Mouse (Mus musculus) gastrocnemius, adult 18-20 months (tissue): ENCODE data around the gene Sqstm1. TPM values are rescaled to one million over a fixed set of nuclear protein-coding genes. Genes with fewer than 3 reads are reported as not detected.

Experiments used
- DNase-seq: peaks from one replicate; pipeline ENCODE4 v3.0.0; 2021; ENCODE audit warnings: low spot score
- total RNA-seq, 2 experiments: library from RNA; stranded (reverse); gene quantifications; 2 replicates each; pipeline ENCODE4 v1.2.3; 2021

Sqstm1 gene
- total RNA-seq, 2 experiments from 2014 or later: 521 to 604 TPM

DNA sequence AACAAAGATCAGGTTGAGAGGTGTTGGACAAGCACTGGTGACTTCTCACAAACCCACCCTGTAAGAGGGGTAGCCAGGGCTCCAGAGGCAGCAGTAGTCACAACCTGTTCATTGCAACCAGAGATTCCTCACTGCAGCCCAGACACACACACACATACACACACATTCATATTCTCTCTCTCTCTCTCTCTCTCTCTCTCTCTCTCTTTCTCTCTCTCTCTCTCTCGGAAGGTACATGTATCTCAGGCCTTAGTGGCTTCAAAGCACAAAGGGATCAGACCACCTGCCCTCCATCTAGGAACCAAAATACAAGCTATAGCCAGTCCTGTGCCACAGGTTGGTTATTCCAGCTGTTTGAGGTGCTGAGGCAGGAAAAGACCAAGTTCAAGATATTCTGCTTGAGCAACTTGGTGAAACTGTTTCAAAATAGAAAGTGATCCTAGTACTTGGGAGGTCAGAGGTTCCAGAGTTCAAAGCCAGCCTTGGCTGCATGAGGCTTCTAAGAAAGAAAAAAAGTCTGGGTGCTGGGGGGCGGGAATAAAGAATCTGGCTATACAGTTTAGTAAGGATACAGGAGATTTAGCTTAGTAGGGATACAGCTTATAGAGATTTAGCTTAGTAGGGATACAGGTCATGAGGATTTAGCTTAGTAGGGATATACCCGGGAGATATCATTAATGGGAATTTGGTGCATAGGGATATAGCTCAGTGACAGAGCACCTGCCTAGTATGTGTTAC is 864 bp upstream of the Sqstm1 start:
- DNase-seq: no peak

DNA sequence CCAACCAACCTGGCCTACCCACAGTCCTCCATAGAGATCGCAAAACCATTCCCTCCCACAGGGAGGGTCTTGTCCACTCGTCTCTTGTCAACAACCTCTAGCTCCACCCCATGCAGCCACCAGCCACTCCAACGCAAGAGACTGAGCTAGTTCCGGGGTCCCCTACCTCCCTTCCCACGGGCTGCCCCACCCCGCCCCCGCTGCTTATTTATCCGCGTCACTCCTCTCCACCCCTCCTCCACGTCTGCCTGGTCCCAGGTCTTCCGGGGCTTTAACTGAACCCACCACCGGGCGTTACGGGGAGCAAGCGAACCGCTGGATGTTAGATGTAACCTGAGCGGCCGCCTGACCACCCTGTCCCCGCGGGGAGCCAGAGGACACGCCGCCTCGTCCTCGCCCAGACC is 524 bp downstream of the Sqstm1 start:
- peak; percentile 88 for DNase-seq

DNA sequence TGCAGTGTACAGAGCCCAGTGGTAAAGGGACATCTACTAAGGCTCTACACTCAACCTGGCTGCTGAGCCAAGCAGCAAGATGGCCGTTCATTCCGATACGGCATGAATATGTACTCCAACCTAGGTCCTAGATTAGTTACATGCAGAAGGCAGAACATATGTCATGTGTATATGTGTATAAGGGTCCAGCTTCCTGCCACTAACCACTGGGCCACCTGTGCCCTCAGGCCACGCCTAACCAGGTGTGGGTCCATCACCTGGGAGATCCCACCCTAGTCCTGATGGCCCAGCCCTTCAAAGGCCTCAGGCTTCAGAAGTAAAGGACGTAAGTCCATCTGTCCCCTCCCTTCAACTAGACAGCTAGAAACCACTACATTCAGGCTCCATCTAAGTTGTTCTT is 2.6 kb downstream of the Sqstm1 start:
- DNase-seq: no peak

DNA sequence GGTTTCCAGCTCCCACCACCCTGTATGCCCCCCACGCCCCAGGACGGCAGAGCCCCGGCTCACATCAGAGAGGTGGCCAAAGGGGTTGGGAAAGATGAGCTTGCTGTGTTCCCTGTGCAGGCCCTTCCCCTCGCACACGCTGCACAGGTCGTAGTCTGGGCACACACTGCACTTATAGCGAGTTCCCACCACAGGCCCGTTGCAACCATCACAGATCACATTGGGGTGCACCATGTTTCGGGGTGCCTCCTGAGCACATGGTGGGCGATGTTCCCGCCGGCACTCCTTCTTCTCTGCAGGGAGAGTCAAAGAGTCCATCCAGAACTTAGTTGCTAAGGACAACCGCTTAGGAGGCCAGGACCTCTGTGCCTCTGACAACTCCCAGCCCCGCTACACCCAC is 3.3 kb downstream of the Sqstm1 start:
- no peak for DNase-seq

DNA sequence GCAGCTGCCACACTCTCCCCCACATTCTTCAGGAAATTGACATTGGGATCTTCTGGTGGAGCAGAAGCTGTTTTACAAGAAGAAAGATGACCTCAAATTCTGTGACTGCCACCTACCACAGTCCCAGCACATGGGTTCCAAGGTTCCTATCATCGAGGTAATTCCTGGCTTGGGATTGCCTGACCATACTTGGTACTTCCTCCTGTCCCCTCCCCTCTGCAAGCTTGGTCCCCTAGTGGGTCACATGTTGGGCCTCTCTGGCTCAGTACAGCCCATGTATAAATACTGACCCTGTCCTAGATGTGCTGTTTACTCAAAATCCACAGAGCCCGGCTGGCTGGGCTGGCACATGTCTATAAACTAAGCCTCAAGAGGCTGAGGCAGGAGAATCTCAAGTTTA is 4.6 kb downstream of the Sqstm1 start:
- no peak for DNase-seq

DNA sequence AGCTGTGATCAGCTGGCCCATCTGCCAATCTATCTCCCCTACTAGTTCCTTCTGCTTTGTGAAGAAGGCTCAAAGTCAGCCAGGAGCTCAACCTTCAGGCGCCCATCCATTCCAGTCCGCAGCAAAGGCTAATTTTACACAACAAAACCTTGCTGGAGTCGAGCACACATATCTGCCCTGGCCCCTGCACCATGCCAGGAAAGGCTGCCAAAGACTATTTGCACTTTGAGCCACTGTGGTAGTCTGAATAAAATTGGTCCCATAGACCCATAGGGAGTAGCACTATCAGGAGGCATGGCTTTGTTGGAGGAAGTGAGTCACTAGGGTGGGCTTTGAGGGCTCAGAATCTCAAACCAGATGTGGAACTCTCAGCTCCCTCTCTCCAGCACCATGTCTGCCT is 5.2 kb downstream of the Sqstm1 start:
- peak; percentile 50 for DNase-seq

DNA sequence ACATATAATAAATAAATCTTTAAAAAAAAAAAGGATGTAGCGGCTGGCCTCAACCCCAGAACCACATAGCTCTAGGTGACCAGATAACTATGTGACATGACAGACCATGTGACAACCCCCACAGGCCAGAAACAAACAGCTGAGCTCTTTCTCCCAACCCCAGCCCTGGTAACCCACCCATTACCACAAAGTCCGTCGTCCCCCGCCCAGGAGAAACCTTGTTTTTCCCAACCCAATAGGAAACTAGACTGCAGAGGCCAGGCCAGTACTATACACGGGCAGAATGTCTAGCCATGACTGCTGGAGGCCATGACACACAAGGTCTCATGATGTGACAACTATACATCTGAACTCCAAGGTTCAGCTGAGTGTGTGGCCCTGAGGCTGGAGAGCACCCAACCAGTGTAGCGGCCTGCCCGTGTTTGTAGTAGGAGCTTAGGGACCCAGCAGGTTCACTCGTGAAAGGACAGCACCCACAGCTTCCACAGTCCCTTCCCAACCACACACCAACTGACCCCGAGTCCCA is 7.3 kb downstream of the Sqstm1 start:
- DNase-seq: no peak

DNA sequence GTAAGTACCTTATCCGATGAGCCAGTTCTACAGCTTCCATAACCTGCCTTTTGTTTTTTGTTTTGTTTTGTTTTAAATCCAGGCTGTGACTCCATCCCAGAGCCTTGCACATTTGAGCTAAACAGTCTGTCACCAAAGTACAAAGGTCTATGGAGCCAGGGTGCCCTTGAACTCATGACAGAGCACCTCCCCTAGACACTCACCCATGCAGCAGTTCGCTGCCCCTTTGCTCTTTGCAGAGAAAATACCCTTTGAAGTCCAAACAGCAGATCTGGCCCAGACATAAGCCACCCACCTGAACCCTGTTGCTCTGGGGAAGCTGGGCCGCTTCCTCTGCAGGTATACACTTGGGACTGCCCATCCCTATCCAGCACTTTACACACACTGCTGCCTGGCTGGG is 9.0 kb downstream of the Sqstm1 start:
- DNase-seq: no peak

DNA sequence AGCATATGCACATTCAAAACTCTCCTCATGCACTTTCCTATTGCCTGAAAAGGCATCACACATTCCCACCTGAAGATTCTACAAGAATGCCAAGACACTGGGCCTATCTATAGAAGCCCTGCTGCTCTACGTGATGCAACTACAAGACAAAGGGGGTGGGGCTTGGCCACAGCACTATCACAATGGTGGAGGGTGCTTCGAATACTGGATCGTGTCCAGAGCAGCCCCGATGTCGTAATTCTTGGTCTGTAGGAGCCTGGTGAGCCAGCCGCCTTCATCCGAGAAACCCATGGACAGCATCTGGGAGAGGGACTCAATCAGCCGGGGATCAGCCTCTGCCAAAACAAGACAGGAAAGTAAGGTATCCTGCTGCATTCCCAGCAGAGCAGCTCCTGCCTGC is 10.0 kb downstream of the Sqstm1 start:
- no peak for DNase-seq

DNA sequence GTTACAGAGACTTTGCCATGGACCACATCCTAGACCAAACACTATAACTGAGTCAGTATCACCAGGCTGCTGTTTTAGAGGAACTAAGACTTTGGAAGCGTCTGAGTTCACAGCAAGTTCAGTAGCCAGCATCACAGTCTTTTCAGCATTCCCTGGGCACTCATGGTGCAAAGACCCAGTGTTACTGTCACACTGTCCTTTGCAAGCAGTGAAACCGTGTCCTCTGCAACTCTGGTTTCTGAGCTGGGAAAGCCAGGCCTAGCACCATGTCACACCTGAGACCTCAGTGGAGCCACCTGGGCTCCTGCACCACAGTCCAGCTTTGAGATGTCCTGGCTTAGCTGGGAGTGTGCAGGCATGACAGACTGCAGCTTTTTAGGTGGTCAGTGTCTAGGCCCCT is 11.7 kb downstream of the Sqstm1 start:
- DNase-seq: no peak

DNA sequence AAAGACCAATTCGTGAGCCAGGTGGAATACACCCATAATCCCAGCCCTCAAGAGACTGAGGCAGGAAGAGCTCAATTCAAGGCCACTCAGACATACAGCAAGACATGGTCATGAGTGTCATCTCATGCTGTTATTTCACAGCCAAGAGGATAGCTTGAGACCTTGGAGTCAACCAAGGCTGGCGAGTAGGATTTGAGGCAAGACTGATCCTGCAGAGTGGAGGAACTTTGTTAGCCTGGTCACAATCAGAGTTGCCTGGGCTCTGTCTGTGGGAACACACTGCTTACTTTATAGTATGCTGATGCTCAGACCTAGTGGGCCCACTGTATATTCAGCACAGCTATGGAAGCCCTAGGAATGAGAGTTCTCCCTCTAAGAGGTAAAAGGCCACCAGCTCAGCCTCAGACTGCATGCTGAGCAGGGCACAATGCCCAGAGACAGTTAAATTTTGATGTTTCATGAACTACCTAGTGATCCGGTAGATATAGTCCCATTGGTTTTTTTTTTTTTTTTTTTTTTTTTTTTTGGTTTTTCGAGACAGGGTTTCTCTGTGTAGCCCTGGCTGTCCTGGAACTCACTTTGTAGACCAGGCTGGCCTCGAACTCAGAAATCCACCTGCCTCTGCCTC is 12.3 kb downstream of the Sqstm1 start:
- no peak for DNase-seq

DNA sequence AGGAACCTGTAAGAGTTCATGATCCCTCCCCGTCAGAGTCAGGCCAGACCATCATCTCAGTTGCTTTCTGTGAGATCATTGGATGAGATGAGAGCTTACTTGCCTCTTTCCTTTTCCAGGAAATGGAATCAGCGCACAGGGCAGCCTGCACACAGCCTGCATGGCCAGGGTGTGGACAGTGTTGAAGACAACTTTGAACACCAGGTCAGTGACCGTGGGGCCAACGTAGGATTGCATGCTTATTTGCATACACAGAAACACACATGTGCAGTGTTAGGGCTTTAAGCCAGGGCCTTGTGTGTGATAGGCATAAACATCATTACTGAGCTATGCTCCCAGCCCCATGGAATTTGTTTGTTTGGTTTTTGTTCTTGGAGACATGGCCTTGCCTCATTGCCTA is 13.1 kb downstream of the Sqstm1 start:
- no peak for DNase-seq

DNA sequence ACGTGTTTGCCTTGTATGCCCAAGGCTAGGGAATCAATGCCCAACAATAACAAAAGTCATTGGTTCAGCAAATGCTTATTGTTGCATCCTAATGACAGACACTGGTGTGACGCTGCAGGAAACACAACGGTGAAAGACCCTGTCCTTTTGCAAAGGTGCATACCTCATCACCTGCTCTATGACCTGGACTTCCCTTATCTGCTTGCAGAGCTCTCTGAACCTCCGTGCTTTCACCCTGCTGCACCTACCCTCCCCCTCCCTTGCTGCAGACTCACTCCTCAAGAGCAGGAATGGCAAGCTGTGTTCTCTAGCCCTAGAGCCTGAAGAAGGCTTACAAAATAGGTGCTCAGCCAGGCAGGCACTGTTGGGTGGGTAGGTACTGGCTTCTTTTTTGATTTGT is 15.8 kb downstream of the Sqstm1 start:
- DNase-seq: no peak

DNA sequence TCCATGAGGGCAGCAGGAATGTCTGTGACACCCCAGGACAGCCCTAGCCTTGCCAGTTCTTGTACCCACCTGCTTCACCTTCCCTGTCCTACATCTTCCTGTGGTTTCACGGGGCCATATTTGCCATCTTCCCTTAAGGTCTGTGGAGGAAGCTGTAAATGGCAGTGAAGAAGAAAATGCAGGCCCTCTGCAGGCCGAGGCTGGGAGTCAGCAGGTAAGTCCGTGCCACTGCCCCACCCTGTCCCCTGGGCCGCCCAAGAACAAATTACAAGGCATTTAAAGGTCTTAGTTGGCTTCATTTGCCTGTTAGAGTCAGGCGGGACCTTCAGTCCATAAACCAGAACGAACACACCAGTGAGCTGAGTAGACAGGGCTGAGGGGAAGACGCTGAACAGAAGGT is 16.6 kb downstream of the Sqstm1 start:
- DNase-seq: no peak

DNA sequence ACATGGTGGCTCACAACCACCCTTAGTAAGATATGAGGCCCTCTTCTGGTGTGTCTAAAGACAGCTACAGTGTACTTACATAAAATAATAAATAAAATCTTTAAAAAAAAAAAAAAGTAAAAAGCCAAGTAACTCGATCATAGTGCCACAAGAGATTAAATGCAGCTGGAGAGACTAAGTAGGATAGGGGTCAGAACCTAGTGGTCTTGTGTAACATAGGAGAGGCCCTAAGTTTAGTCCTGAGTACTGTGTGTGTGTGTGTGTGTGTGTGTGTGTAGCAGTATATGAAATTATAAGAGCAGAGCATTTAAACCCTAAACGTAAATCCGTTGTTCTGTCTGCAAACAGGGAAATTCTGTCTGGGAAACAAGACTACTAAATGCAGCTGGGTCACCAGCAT is 18.3 kb downstream of the Sqstm1 start:
- no peak for DNase-seq

DNA sequence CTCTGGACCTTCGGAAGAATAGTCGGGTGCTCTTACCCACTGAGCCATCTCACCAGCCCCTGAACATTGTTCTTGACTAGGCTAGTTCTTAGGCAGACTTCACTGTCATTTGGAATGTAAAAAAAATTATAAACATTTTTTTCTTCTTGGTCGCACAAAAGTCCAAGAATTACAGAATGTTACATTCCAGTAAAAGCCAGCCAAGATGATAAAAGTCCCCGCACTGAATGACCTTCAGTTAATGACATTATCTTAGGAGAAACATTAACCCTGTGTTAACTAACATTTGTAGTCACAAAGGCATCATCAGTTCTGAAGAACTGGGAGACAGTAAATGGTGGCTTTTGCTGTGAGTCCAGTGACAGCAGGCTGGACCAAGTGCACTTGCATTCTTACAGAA is 20.3 kb downstream of the Sqstm1 start:
- DNase-seq: no peak

DNA sequence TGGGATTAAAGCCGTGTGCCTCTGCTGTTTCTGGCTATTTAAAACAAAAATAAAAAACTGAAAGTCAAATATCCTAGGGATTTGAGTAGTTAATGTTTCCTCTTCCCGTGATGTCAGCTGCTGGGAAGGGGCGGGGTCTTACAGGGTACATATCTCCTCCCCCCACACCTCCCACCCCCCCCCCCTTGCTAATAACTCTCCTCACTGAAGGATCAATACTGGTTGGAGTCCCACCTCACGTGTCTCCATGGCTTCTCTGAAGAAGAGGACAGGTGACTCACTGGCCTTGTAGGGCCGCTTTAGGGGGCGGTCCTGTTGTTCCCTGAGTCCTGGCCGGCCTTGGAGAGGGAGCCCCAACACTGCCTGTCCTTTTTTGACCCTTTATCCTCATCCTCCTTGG is 21.9 kb downstream of the Sqstm1 start:
- DNase-seq: no peak

DNA sequence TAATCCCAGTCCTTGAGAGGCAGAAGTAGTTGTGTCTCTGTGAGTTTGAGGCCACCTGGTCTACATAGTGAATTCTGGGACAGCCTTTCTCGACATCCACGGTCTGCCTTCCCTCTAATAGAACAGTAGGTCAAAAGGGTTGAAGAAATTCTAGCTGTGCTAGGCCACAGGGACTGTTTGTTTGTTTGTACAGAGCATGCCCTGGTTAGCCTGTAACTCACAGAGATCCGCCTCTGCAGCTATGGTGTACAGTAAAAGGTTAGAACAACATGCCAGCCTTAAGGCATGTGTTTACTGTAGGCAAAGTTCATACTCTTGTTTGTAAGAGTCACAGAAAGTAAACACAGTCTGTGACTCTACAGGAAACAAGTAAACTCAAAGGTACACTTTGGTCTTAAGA is 25.8 kb downstream of the Sqstm1 start:
- DNase-seq: no peak

DNA sequence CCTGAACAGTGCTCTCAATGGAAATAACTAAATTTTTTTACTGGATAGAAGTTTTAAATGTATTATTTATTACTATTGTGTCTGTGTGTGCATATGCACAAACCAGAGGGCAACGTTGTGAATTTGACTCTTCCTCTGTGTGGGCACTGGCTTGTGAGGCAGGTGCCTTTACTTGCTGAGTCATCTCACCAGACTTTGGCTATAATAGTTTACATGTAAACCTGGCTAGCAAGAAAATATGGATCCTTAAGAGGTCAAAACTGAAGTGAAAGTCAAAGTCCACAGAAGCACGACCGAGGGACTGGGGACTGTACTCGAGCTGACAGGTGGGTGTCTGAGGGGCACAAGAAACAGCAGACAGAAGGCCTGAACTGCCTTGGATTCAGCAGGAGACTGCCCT is 27.9 kb downstream of the Sqstm1 start:
- no peak for DNase-seq

DNA sequence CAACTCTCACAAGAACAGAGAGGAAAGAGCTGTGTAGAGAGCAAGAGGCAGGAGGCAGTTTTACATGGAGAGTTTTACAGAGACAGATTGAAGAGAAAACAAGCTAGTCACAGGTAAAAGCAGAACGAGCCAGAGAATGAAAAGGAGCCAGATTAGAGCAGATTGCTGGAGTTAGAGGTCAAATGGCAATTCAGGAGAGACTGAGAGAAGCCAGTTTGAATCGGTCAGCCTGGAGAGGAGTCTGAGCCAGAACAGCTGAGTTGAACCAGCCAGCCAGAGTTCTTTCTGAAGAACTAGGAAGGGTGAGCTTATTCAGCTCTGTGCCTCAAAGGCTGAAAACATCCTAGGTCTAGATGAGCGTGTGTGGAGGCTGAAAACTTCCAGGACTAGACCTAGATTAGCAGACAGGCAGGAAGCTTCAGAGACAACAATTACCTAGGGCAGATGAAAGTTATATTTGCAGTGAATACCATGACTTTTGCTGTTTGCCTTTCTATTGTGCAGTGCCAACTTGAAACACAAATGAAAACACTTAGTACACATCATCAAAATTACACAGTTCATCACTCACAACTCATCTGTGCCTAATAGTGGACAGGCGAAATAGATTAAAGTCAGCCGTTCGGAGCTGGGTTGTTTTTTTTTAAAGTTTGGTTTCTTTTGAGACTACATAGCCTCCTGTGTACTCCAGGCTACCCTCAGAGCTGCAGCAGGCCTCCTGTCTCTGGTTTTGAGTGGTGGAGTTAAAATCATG is 30.0 kb downstream of the Sqstm1 start:
- DNase-seq: no peak

DNA sequence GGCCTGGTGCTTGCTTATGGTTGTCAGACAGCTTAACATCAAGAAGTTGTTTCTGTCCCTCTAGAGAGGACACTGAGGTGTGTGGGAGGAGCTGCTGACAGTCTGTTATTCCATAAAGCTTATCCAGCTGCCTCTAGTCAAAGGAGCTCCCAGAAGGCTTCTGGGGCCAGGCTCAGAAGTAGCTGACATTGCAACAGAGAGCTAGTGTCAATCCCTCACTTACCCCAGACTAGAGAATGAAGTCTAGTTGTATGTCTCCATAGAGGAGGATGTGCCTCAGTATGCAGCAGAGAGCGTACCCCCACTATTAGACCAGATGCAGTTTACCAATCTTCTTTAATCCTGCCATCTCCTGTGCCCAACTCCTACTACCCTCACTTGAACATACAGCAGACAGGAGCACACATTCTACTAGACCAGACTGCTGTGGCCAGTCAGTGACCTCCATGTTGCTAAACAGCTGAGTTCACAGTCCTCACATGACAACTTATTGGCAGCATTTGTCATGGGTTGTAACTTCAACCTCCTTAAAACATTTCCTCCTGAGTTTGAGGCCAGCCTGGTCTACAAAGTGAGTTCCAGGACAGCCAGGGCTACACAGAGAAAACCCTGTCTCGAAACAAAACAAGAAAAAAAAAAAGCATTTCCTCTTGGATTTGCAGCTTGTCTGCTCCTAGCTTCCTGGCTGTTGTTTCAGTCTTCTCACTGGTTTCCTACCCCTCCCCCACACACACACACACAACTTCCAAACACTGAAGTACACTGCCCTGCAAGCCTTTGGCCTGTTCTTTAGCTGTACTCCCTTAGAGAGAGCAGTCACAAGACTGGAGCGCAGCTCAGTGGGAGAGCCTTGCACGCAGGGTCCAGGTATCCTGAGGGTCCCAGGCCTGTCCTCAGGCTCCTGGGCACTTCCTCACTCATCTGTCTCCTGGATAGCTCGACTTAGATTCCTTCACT is 31.8 kb downstream of the Sqstm1 start:
- DNase-seq: no peak
